Mouse (Mus musculus): ENCODE results near the gene Sfxn4.

Gene Sfxn4

DNA sequence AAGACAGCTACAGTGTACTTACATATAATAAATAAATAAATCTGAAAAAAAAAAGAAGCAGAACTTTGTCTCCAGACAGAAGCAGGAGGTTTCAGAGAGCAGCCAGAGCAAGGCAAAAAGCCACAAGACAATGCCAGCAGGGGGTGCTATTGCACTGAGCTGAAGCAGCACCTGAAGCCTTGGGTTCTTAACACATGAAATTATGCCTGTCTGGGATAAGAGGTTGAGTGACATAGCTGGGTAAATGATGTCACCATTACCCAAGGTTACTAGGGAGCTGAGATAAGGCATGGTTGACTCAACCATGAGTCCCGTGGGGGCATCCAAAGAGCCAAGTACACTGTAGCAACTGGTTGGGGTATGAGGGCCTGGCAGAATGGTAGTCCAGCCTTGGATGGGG, 23.5 kb downstream of the Sfxn4 start:
- DNase-seq (ENCODE audit: low spot score in 2 of 2) = peak; percentile 36 to 63

DNA sequence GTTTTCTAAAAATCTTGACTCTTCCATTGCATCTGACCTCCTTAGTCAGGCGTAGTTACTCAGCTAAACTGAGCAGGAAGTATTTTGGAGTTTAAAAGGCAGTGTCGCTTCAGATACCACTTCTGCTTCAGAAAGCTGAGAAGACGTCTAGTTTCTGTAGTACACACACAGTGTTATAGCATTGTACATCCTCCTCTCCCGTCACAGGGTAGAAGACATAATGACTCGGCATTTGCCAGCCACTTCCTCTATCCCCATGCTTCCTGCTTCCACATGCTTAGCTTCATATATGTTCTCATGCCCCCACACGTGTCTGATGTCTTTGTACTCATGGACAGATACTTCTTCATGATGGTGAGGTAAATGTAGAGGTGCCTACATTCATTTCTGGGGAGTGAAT, 42.6 kb downstream of the Sfxn4 start:
- DNase-seq (ENCODE audit: low spot score in 2 of 2) = no peak

DNA sequence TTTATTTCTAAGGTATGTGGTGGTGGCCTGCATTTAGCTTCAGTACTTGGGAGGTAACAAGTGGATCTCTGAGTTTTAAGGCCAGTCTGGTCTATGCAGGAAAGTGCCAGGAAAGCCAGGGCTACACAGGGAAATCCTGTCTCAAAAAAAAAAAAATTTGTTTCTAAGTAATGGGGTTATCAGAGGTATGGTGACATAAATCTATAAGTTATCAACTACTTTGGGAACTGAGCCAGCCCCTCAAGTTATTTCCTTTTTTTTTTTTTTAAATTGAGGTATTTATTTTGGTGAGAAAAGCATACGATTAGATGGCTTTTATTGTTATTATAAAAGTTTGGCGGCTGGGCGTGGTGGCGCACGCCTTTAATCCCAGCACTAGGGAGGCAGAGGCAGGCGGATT, 48.1 kb downstream of the Sfxn4 start:
- DNase-seq (ENCODE audit: low spot score in 2 of 2) = no peak

DNA sequence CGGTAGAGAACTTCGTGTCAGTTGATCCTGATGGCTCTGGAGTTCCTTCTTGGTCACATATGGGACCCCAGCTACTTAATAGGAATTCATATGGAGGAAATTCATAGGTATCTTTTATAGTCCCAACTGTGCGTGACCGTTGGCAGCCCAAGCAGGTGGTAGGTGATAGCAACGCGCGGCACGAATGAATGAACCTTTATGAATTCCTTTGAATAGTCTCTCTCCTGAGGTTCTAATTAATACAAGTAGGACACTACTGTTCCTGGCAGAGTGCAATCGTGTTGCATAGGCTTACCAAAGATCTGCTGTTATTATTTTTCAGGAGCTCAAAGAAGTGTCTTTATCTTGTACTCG, 49.3 kb downstream of the Sfxn4 start:
- no peak for DNase-seq (ENCODE audit: low spot score in 2 of 2)

- peak; percentile 73 to 82 for DNase-seq (ENCODE audit: low spot score in 2 of 2)
Measured at GRCm38 (mm10) chr19:60811098-60812035, 49.9 kb downstream of the Sfxn4 start, which contains the start of gene Fam45a. Fam45a (plus strand) TSS chr19:60811585.

GRCm38 (mm10) chr19:60809927-60810326, 51.4 kb downstream of the Sfxn4 start:
- DNase-seq (ENCODE audit: low spot score in 2 of 2) = no peak

DNA sequence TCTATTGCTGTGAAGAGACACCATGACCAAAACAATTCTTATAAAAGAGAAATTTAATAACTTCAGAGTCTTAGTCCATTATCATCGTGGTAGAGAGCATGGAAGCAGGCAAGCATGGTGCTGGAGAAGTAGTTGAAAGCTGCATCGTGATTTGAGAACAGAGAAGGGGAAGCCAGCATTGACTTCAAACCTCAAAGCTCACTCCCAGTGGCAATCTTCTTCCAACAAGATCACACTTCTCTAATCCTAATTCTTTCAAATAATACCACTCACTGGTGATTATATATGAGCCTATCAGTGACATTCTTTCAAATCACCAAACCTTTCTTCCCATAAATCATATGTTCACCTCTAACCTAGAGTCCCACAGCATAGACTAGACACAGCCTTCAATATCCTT, 56.4 kb downstream of the Sfxn4 start:
- no peak for DNase-seq (ENCODE audit: low spot score in 2 of 2)

DNA sequence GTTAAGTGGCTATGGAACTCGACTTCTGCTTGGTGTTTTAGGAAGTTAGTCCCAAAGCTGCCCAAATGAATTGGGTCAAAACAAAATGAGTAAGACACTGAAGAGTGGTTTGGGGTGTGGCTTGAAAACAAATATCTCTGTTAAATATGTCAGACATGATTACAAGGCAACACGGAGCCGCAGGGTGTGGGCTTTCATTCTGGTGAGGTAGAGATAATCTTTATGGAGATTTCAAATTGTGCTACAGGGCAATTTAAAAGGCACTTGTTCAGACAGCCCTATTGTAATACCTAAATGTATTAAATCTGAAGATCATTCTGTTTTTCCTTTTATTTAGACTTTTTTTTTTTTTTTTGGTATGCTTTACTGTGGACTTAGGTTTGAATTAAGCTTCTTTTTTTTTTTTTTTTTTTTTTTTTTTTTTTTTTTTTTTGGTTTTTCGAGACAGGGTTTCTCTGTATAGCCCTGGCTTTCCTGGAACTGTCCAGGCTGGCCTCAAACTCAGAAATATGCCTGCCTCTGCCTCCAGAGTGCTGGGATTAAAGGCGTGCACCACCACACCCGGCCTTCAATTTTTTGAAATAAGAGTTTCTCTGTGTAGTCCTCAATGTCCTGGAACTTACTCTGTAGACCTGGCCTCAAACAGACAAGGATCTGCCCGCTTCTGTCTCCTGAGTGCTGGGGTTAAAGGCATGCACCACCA, 61.3 kb downstream of the Sfxn4 start:
- no peak for DNase-seq (ENCODE audit: low spot score in 2 of 2)

GRCm38 (mm10) chr19:60797415-60797814, 63.9 kb downstream of the Sfxn4 start:
- DNase-seq (ENCODE audit: low spot score in 2 of 2) = no peak

DNA sequence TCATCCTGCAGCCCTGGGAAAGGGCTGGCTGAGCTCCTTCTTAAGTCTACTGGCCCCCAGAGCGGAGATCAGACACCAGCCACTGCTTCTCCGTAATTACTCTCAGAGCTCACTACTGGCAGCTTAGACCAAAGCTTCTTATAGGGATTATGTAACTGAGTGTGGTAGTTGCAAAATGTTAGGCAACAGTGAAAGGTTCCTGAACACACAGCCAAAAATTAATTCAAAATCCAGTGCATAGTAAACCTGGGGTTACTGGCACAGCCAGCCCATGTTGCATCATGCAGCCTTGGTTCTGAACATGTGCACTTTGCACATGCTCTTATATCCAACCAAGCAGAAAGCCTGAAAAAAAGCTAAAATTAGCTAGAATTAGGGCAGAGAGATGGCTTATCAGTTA, 66.0 kb downstream of the Sfxn4 start:
- no peak for DNase-seq (ENCODE audit: low spot score in 2 of 2)

DNA sequence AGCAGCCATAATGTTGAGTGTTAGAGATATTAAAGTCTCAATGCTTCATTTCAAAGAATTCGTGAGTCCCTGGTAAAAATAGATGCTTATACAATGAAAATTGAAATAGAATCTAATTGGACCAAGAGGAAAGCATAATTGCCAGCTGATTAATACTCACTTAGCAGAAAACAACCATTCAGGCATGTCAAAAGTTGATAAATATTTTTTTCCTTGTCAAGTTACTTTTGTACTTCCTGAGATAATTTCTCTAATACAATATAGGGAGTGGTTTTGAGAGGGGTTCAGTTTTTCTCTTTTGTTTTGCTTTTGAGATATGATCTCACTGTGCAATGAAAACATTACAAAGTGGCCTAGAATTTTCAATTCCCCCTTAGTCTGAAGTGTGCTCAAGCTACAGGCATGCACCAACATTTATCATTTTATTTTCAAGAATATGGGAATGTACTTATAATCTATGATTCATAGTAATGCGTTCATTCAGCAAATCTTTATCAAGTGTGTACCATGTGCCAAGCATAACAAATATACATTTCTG, 68.0 kb downstream of the Sfxn4 start:
- DNase-seq (ENCODE audit: low spot score in 2 of 2) = no peak

DNA sequence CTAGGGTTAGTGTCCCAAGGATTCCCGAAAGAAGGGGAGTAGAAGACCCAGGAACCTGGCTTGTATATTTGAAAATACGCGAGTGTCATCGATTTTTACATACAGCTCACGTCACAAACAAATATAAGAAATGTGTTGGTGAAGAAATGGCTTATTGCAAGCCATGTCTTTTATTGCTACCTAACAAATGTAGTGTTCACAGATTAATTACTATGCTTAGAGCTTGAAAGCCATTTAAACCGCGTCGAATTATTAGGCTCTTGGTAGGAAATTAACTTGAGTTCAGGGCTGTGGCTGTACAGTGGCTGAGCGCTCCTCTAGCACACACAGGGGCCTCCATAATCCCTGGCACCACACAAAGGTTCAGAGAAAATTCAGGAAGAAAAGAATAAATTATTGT, 70.1 kb downstream of the Sfxn4 start:
- no peak for DNase-seq (ENCODE audit: low spot score in 2 of 2)

DNA sequence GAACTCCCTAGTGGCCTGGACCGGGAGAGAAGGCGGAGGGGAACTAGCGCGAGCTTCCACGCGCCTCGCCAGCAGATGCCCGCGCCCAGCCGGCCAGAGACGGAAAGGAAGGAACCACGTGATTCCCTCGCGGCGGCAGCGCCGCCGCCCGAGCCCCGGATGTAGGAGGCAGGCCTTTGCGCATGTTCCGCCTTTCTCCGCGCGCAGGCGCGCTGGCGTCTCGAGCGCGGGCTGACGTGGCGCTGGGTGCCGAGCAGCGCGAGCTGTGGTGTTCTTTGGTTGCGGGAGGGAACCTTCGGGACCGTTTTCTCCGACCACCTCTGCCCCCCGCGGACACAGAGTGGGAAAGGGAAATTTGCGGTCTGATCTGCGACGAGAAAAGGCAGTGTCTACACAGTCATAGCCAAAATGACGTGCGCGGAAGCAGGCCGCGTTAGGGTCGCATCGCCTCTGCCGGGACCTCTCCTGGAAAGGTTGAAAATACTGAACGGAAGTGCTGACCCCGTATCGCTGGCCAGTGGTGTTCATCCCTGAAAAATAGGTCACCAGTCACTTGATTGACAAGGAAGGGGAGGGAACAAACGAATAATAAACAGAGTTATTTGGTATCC, 70.6 kb downstream of the Sfxn4 start, which contains the start of gene Eif3a:
TSS of gene Eif3a (minus strand) at position 108 of the 611 bp plus-strand sequence.
- DNase-seq (ENCODE audit: low spot score in 2 of 2) = peak; percentile 88 to 94

DNA sequence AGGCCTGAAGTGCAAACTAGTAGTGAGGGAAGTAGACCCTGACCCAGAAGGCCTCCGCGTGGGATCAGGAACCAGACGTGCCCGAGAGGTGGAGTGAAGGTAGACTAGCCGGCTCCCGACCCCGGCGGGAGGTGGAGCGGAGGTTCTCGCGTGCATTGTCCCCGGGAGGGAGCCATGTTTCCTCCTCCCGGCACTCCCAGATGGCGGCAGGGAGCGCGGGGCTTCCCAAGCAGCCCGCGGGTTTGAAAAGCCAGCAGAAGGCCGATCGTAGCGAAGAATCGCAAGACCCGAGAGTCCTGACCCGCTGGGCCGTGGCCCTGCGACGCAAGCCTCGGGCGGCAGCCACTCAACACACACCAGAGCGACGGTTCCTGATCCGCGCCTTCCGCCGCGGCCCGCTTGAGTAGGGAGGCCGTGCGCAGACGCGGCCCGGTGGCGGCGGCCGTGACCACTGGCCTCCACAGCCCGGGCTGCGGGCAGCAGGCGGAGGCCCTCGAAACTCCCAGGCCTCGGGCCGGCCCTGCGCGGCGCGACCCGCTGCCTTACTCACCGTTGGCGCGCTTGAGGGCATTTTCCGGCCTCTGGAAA, 71.3 kb downstream of the Sfxn4 start:
- DNase-seq (ENCODE audit: low spot score in 2 of 2) = peak; percentile 26 to 55

DNA sequence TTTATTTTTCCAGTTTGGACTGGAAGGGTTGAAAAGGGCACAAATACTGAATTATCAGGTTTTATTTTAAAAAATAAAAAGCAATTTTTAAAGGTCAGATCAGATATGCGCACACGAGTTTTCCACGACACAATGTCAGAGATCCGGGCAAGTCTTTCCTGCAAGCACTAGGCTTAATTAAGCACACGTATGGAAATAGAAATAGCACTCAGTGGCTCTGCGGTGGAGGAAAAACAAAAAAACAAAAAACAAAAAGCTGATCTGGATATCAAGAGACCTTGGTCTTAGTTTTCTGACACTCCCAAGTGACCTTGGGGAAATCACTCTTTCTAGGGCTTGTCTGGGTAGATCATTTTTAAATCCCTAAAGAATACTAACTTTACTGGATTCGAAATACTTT, 71.8 kb downstream of the Sfxn4 start:
- DNase-seq (ENCODE audit: low spot score in 2 of 2) = no peak

- no peak for DNase-seq (ENCODE audit: low spot score in 2 of 2)
Measured at GRCm38 (mm10) chr19:60788214-60788960, 72.9 kb downstream of the Sfxn4 start.

DNA sequence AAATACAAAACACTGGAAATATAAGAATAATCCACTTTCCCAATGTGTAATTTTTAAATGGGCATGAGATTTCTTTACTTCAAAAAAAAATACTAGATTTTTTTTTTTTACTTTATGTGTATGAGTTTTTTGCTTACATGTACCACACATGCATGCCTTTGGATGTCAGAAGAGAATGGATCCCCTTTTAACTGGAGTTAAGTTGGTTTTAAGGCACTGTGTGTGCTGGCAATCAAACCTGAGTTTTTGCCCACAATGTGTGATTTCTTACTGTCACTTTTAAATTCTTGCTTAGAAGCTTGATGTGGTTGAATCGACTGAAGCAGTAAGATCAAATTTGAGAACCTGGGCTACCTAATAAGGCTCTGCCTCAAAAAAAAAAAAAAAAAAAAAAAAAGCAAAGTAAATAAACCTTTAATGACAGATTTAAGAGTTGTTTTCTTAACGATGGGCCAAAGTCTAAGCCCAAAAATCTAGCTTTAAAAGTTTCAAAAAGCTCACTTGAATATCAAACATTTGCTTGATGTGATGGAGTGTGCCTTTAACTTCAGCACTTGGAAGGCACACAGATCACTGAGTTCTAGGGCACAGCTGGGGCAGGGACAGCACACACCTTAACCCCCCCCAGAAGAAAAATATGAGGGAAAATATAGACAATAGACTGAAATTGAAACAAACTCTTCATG, 73.7 kb downstream of the Sfxn4 start:
- DNase-seq (ENCODE audit: low spot score in 2 of 2) = no peak
